8 mouse cellular contexts compared by ENCODE assay signal in genomic region chr5:38598647-38599304, GRCm38 (mm10). TPM values are rescaled to one million over a fixed set of nuclear protein-coding genes. Genes with fewer than 3 reads are reported as not detected.
DNase-seq lines count a peak whose midpoint lies in the region; ATAC-seq lines count a peak whose summit lies in the region.

No protein-coding gene starts in this region.

- no peak for DNase-seq in liver, embryonic 11.5 days (ENCODE audit: low spot score)
- DNase-seq in hindbrain, embryonic 11.5 days (ENCODE audit: low spot score) = no peak
- DNase-seq in naive thymus-derived CD4-positive, alpha-beta T cell, adult 2 months (ENCODE audit: low read depth) = peak; percentile 38
- DNase-seq in layer of hippocampus, adult 18-20 months (ENCODE audit: low spot score in 2 of 2) = no peak
- DNase-seq in testis, postnatal 14 days (ENCODE audit: low spot score) = no peak
- DNase-seq in embryo, embryonic 11 days = no peak

- no peaks in the 10 kb centered on the region for H3K9me3 ChIP-seq in liver, embryonic 12.5 days (replicated peaks)
- H3K9me3 ChIP-seq in liver, embryonic 11.5 days (ENCODE audit: control insufficient read depth, low read length) = no peaks in the 10 kb centered on the region
- H3K9me3 ChIP-seq in hindbrain, embryonic 11.5 days (ENCODE audit: control insufficient read depth, low read length) = no peaks in the 10 kb centered on the region

- no peak for ATAC-seq in liver, embryonic 12.5 days
- no peak for ATAC-seq in liver, embryonic 11.5 days (replicated peaks; ENCODE audit: low FRiP score)
- ATAC-seq in activated CD4-positive, CD25-positive, alpha-beta regulatory T cell, adult 4 months = peak; percentile 36
- no peak for ATAC-seq in hindbrain, embryonic 11.5 days (ENCODE audit: low FRiP score)

- H3K4me2 ChIP-seq in liver, embryonic 12.5 days = 0 out of 2 replicates have a peak overlapping the region, but pooled peaks have one; percentile 7
- no peak overlapping the region for H3K4me2 ChIP-seq in liver, embryonic 11.5 days
- H3K4me2 ChIP-seq in hindbrain, embryonic 11.5 days (replicated peaks; ENCODE audit: low read depth, low read length) = no peak overlapping the region

- H3K36me3 ChIP-seq in liver, embryonic 12.5 days = no peaks in the 10 kb centered on the region
- no peaks in the 10 kb centered on the region for H3K36me3 ChIP-seq in liver, embryonic 11.5 days (ENCODE audit: control insufficient read depth, insufficient read depth, low read length)
- no peaks in the 10 kb centered on the region for H3K36me3 ChIP-seq in hindbrain, embryonic 11.5 days (ENCODE audit: control insufficient read depth, insufficient read depth, low read length)

- no peaks in the 10 kb centered on the region for H3K27me3 ChIP-seq in liver, embryonic 12.5 days (replicated peaks)
- H3K27me3 ChIP-seq in liver, embryonic 11.5 days (replicated peaks; ENCODE audit: control insufficient read depth, insufficient read depth, low read length) = no peaks in the 10 kb centered on the region
- H3K27me3 ChIP-seq in hindbrain, embryonic 11.5 days (ENCODE audit: control insufficient read depth, insufficient read depth, low read length) = no peaks in the 10 kb centered on the region

- no peak overlapping the region for H3K27ac ChIP-seq in liver, embryonic 12.5 days
- H3K27ac ChIP-seq in liver, embryonic 11.5 days (ENCODE audit: low read depth, low read length) = no peak overlapping the region
- H3K27ac ChIP-seq in hindbrain, embryonic 11.5 days (ENCODE audit: low read depth, low read length) = no peak overlapping the region

- no peak overlapping the region for H3K4me3 ChIP-seq in liver, embryonic 12.5 days
- H3K4me3 ChIP-seq in liver, embryonic 11.5 days (ENCODE audit: low read depth, low read length) = no peak overlapping the region
- H3K4me3 ChIP-seq in hindbrain, embryonic 11.5 days (ENCODE audit: low read depth, low read length) = peak overlapping the region; percentile 2; the same call in 1 of the 2 replicates

- H3K4me1 ChIP-seq in liver, embryonic 12.5 days = no peaks in the 10 kb centered on the region
- no peaks in the 10 kb centered on the region for H3K4me1 ChIP-seq in liver, embryonic 11.5 days (replicated peaks; ENCODE audit: control insufficient read depth, insufficient read depth, low read length)
- H3K4me1 ChIP-seq in hindbrain, embryonic 11.5 days (replicated peaks; ENCODE audit: control insufficient read depth, insufficient read depth, low read length) = no peaks in the 10 kb centered on the region

- 51% methylated on average over 11 of the region's 11 CpGs for WGBS in liver, embryonic 12.5 days (ENCODE audit: insufficient replicate concordance)
- 64% methylated on average over 11 of the region's 11 CpGs for WGBS in liver, embryonic 11.5 days
- 50% methylated on average over 11 of the region's 11 CpGs for WGBS in hindbrain, embryonic 11.5 days

- H3K9ac ChIP-seq in liver, embryonic 12.5 days = no peak overlapping the region
- no peak overlapping the region for H3K9ac ChIP-seq in liver, embryonic 11.5 days (ENCODE audit: low read depth, low read length)
- H3K9ac ChIP-seq in hindbrain, embryonic 11.5 days (ENCODE audit: low read depth, low read length) = no peak overlapping the region

RNA-seq across cellular contexts. Expression of gene Wdr1, which starts 35.8 kb away (rescaled TPM):
- 122 and 131 TPM in 2 replicates for polyA plus RNA-seq in liver, embryonic 12.5 days (2016; fragmentation: Nextera tagmentation; extraction: Ambion mirVana)
- polyA plus RNA-seq in liver, embryonic 11.5 days (2014; fragmentation: Nextera tagmentation; extraction: Ambion mirVana) = 178 and 184 TPM in 2 replicates
- 100 to 1,000 TPM; 424 to 463 TPM for polyA plus RNA-seq in activated CD4-positive, CD25-positive, alpha-beta regulatory T cell, adult 4 months (2017; shearing (Covaris generic))
- polyA plus RNA-seq in hindbrain, embryonic 11.5 days (2014; fragmentation: Nextera tagmentation; extraction: Ambion mirVana) = 169 and 171 TPM in 2 replicates
- 100 to 1,000 TPM; 194 to 201 TPM for total RNA-seq in layer of hippocampus, adult 18-20 months (2021)
